Mouse (Mus musculus) embryo, embryonic 11 days (tissue): ENCODE results near the gene Igsf9b.
A peak's percentile ranks its signal among the peaks of the same experiment; 100 is the strongest.

Source experiments
- DNase-seq: peaks from one replicate; pipeline ENCODE4 v3.0.0-alpha.2; 2015

The Igsf9b gene

GRCm38 (mm10) chr9:27298411-27299285, at the start of gene Igsf9b:
Gene Igsf9b, plus strand, starts transcription at chr9:27299204.
- DNase-seq, result peak; percentile 97

- no peak for DNase-seq
Observed at GRCm38 (mm10) chr9:27252034-27252714, 46.8 kb upstream of the Igsf9b start.

- no peak for DNase-seq
Observed at GRCm38 (mm10) chr9:27256454-27256853, 42.5 kb upstream of the Igsf9b start.

GRCm38 (mm10) chr9:27260378-27260947, 38.5 kb upstream of the Igsf9b start:
- no peak for DNase-seq

- DNase-seq, result no peak
Observed at GRCm38 (mm10) chr9:27261905-27262304, 37.1 kb upstream of the Igsf9b start.

- DNase-seq, result no peak
Observed at GRCm38 (mm10) chr9:27265009-27265408, 34.0 kb upstream of the Igsf9b start.

GRCm38 (mm10) chr9:27267878-27268277, 31.1 kb upstream of the Igsf9b start:
- DNase-seq, result no peak

- DNase-seq, result no peak
Observed at GRCm38 (mm10) chr9:27268493-27268892, 30.5 kb upstream of the Igsf9b start.

- no peak for DNase-seq
Observed at GRCm38 (mm10) chr9:27269322-27269721, 29.7 kb upstream of the Igsf9b start.

- DNase-seq, result no peak
Observed at GRCm38 (mm10) chr9:27269904-27270303, 29.1 kb upstream of the Igsf9b start.

- DNase-seq, result no peak
Observed at GRCm38 (mm10) chr9:27271899-27272298, 27.1 kb upstream of the Igsf9b start.

- DNase-seq, result no peak
Observed at GRCm38 (mm10) chr9:27272858-27273257, 26.1 kb upstream of the Igsf9b start.

GRCm38 (mm10) chr9:27276282-27276839, 22.6 kb upstream of the Igsf9b start:
- no peak for DNase-seq

GRCm38 (mm10) chr9:27277401-27278087, 21.5 kb upstream of the Igsf9b start:
- no peak for DNase-seq

GRCm38 (mm10) chr9:27279041-27279440, 20.0 kb upstream of the Igsf9b start:
- DNase-seq, result peak; percentile 58

- no peak for DNase-seq
Observed at GRCm38 (mm10) chr9:27280976-27281375, 18.0 kb upstream of the Igsf9b start.

- DNase-seq, result no peak
Observed at GRCm38 (mm10) chr9:27285719-27286249, 13.2 kb upstream of the Igsf9b start.

- DNase-seq, result no peak
Observed at GRCm38 (mm10) chr9:27286296-27286695, 12.7 kb upstream of the Igsf9b start.

GRCm38 (mm10) chr9:27286859-27287258, 12.1 kb upstream of the Igsf9b start:
- no peak for DNase-seq

GRCm38 (mm10) chr9:27287419-27287818, 11.6 kb upstream of the Igsf9b start:
- DNase-seq, result peak; percentile 69

GRCm38 (mm10) chr9:27288442-27288841, 10.6 kb upstream of the Igsf9b start:
- peak; percentile 56 for DNase-seq

GRCm38 (mm10) chr9:27289543-27290308, 9.3 kb upstream of the Igsf9b start:
- DNase-seq, result no peak
